Mouse (Mus musculus) hindbrain, embryonic 14.5 days (tissue): ENCODE measurements around the gene A130010J15Rik. TPM values are rescaled to one million over a fixed set of nuclear protein-coding genes. Genes with fewer than 3 reads are reported as not detected.

Source experiments
- ATAC-seq: fragments of 200-750 bp; cut with Nextera tagmentation; 2 replicates; pipeline ENCODE4 v1.8.0; 2017; ENCODE audit warnings: moderate number of reproducible peaks, mild to moderate bottlenecking, moderate TSS enrichment, moderate library complexity; ENCODE audit not compliant: low FRiP score
- DNase-seq: peaks from one replicate; pipeline ENCODE4 v3.0.0-alpha.2; 2015; ENCODE audit warnings: low spot score
- H3K27ac ChIP-seq: fragments of 300-500 bp; sonication (generic); 2 replicates; pipeline ENCODE4 v1.5.1; 2014; ENCODE audit warnings: mild to moderate bottlenecking, moderate library complexity
- H3K27me3 ChIP-seq: fragments of 300-500 bp; sonication (generic); 2 replicates; pipeline ENCODE4 v1.6.1; 2014; ENCODE audit warnings: mild to moderate bottlenecking, low read length, mixed read lengths; ENCODE audit not compliant: control insufficient read depth, insufficient read depth
- H3K36me3 ChIP-seq: fragments of 300-500 bp; sonication (generic); replicated peaks from 2 replicates; pipeline ENCODE4 v1.6.1; 2014; ENCODE audit not compliant: control insufficient read depth, insufficient read depth
- H3K4me1 ChIP-seq: fragments of 300-500 bp; sonication (generic); replicated peaks from 2 replicates; pipeline ENCODE4 v1.6.1; 2014; ENCODE audit warnings: antibody characterized with exemption, low read length, mixed read lengths; ENCODE audit not compliant: control insufficient read depth, insufficient read depth
- H3K4me2 ChIP-seq: fragments of 300-500 bp; sonication (generic); replicated peaks from 2 replicates; pipeline ENCODE4 v1.6.1; 2014; ENCODE audit warnings: mild to moderate bottlenecking, moderate library complexity
- H3K4me3 ChIP-seq: fragments of 300-500 bp; sonication (generic); replicated peaks from 2 replicates; pipeline ENCODE4 v1.5.1; 2014; ENCODE audit warnings: mild to moderate bottlenecking, low read length
- H3K9ac ChIP-seq: fragments of 300-500 bp; sonication (generic); 2 replicates; pipeline ENCODE4 v1.6.1; 2014
- H3K9me3 ChIP-seq: fragments of 300-500 bp; sonication (generic); 2 replicates; pipeline ENCODE4 v1.6.1; 2016; ENCODE audit warnings: low read length; ENCODE audit not compliant: control insufficient read depth
- WGBS: fragments of 180-500 bp; shearing (Covaris S2); extraction: QIAGEN DNeasy Blood & Tissue Kit; methylation state at CpG from one replicate; pipeline ENCODE4 v1.1.7; 2014; 5-methylcytosine and 5-hydroxymethylcytosine counted together
- polyA plus RNA-seq: library from polyadenylated mRNA; unstranded; fragments of >200 nt; fragmentation: Nextera tagmentation; extraction: Ambion mirVana; gene quantifications from 2 replicates; pipeline ENCODE4 v1.2.1, GENCODE M21; 2014

The A130010J15Rik gene
- polyA plus RNA-seq, 1 experiment from 2014 or later: 11.4 TPM

DNA sequence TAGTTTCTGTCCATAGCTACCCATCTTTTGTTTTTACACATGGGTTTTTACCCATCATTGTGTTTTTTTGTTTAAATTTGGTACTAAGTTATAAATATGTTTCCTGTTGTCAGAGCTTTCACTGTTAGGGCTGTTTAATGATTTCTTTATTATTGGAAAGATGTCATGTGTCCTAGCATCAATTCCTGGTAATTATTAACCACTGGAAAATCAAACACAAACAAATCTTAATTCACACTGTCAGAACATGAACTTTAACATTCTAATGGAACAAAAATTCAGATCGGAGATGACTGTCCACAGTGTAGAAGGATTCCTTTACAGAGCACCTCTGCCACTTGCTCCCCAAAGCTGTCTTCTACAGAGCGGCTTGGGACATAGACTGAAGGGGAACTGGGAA lies 37.6 kb downstream of the A130010J15Rik start:
- no peak overlapping the region for H3K27ac ChIP-seq
- no peak for ATAC-seq
- DNase-seq: no peak
- no peaks in the 10 kb centered on the region for H3K36me3 ChIP-seq
- H3K4me1 ChIP-seq: no peaks in the 10 kb centered on the region
- H3K4me2 ChIP-seq: no peak overlapping the region
- no peak overlapping the region for H3K4me3 ChIP-seq
- H3K27me3 ChIP-seq: no peaks in the 10 kb centered on the region
- no peaks in the 10 kb centered on the region for H3K9me3 ChIP-seq
- no peak overlapping the region for H3K9ac ChIP-seq
- WGBS: 97% methylated on average over 2 of the region's 2 CpGs

DNA sequence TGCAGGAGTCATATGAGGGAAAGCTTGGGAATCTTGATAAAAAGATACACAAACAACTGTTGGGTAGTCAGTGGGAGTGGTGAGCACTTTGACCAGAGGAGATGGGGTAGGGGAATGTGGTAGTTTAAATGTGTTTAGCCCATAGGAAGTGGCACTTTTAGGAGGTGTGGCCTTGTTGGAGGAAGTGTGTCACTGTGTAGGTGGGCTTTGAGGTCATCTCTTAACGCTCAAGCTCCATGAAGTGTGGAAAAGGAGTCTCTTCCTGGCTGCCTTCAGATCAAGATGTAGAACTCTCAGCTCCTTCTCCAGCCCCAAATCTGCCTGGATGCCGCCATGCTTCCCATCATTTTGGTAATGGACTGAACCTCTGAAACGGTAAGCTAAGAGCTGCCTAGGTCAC lies 39.7 kb downstream of the A130010J15Rik start, which contains the start of gene Lamb3:
Gene Lamb3 (plus strand): TSS at position 197 of the 400 bp plus-strand sequence.
- Histone ChIP-seq H3K9me3 (no peaks in the 10 kb centered on the region), H3K27ac (no peak within 1 kb of the TSS), H3K4me3 (no peak within 1 kb of the TSS), H3K9ac (no peak within 1 kb of the TSS), H3K4me2 (no peak within 1 kb of the TSS), H3K27me3 (no peaks in the 10 kb centered on the region), H3K36me3 (no peaks in the 10 kb centered on the region), H3K4me1 (no peaks in the 10 kb centered on the region)
- DNase-seq: no peak
- WGBS: 94% methylated on average over 3 of the region's 3 CpGs
- ATAC-seq: no peak

DNA sequence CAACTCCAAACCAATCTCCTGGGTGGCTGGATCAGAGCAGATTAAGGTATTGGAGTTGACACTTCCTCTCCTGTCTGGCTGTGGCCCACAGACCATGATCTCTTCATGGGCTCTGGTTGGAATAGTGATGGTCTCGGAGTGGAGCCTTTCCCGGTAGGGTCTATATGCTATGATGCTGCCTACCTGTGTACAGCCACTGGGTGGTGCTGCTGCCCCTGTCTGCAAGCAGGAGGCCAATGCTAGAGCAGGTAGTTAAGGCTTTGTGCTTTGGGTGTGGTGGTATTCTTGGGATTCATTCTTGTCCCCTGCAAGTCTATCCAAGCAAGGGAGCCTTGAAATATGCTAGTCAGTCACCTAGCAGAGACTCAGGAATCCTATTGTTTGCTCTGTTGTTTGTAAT lies 40.3 kb downstream of the A130010J15Rik start:
- no peak for ATAC-seq
- WGBS: 46% methylated on average over 2 of the region's 2 CpGs
- no peak overlapping the region for H3K9ac ChIP-seq

DNA sequence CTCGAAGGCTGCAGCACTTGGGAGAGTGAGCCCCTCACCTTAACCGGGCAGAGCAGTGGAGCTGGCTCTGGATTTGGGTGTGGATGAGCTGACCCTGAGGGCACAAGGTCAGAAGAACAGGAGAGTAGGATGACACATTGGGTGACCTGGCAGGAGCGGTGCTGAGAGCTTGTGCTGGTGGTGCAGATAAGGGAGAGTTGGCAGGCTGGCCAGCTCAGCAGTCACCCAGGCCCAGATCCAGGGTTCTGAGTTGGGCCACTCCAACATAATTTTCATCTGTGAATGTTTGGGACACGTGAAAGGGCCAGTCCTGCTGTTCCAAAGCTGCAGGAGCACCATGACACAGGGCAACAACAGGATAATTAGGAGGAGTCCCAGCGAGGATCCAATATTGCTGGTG lies 43.5 kb downstream of the A130010J15Rik start:
- H3K4me2 ChIP-seq: no peak overlapping the region
- ATAC-seq: no peak
- no peak overlapping the region for H3K27ac ChIP-seq
- H3K4me1 ChIP-seq: no peaks in the 10 kb centered on the region
- H3K4me3 ChIP-seq: no peak overlapping the region
- no peaks in the 10 kb centered on the region for H3K36me3 ChIP-seq
- no peaks in the 10 kb centered on the region for H3K27me3 ChIP-seq
- DNase-seq: no peak
- H3K9me3 ChIP-seq: no peaks in the 10 kb centered on the region
- 76% methylated on average over 5 of the region's 5 CpGs for whole genome bisulfite sequencing
- no peak overlapping the region for H3K9ac ChIP-seq

More for the DNA sequence above, 40.3 kb downstream of the A130010J15Rik start:
- Histone ChIP-seq H3K27ac (no peak overlapping the region), H3K9me3 (no peaks in the 10 kb centered on the region), H3K4me2 (no peak overlapping the region), H3K4me1 (no peaks in the 10 kb centered on the region), H3K36me3 (no peaks in the 10 kb centered on the region), H3K4me3 (no peak overlapping the region), H3K27me3 (no peaks in the 10 kb centered on the region)
- no peak for DNase-seq

DNA sequence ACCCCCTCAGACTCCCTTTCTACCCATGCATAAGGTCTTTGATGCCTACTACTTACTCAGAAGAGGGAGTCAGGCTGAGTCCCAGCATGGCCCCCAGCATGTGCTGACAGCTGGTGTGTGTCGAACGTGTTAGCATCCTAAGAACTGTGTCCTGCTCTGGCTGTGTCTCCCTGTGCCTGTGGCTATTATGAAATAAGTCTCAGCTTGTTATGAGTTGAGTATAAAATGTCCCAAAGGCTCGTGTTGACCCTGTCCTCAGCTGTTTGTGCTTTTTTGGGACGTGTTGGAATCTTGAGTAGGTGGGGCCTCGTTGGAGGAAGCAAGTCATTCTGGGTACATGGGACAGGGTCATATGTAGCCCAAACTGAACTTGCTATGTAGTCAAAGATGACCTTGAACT lies 46.2 kb downstream of the A130010J15Rik start:
- H3K36me3 ChIP-seq: no peaks in the 10 kb centered on the region
- no peaks in the 10 kb centered on the region for H3K4me1 ChIP-seq
- ATAC-seq: no peak
- H3K9ac ChIP-seq: no peak overlapping the region
- no peak for DNase-seq
- H3K4me2 ChIP-seq: no peak overlapping the region
- H3K4me3 ChIP-seq: no peak overlapping the region
- WGBS: 77% methylated on average over 5 of the region's 5 CpGs
- H3K27ac ChIP-seq: no peak overlapping the region
- no peaks in the 10 kb centered on the region for H3K27me3 ChIP-seq
- no peaks in the 10 kb centered on the region for H3K9me3 ChIP-seq

DNA sequence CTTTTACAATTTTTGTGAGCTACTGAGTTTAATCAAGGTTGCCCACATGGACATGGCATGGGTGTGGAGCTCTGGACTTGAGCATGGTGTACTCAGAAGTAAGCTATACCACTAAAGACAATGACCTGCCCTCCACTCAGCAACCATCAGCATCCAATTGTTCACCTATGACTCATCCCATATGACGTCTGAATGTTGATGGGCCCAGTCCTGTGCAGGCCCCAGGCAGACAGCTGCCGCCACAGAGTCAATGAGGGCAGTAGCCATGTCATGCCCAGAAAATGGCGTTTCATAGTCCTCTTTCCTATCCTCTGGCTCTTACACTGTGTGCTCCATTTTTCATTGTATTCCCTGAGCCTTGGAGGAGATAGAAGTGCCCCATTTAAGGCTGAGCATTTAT lies 48.2 kb downstream of the A130010J15Rik start:
- Histone ChIP-seq H3K4me2 (no peak overlapping the region), H3K9me3 (no peaks in the 10 kb centered on the region), H3K4me1 (no peaks in the 10 kb centered on the region), H3K27ac (no peak overlapping the region), H3K9ac (no peak overlapping the region), H3K27me3 (no peaks in the 10 kb centered on the region), H3K4me3 (no peak overlapping the region), H3K36me3 (no peaks in the 10 kb centered on the region)
- no peak for ATAC-seq
- WGBS: 76% methylated on average over 3 of the region's 3 CpGs
- DNase-seq: no peak

DNA sequence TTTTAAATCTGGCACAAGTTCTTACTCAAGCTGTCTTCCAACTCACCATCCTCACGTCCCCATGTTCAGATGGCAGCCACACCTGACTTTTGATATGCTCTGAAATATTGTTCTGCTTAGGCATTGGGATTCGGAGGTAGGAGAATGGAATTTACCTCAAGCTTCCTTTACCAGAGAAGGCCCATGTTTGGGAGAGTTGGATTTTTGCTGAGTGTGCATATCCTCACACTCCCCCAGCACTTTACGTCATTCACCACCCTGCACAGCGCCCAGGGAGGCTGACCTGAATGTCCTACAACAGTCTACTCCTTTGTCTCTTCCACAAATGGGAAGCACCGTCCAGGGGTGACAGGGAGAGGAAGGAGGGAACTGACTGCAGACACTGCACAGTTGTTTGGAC lies 52.6 kb downstream of the A130010J15Rik start:
- Histone ChIP-seq H3K9ac (no peak overlapping the region), H3K4me2 (no peak overlapping the region), H3K9me3 (no peaks in the 10 kb centered on the region), H3K27ac (no peak overlapping the region), H3K27me3 (no peaks in the 10 kb centered on the region), H3K36me3 (no peaks in the 10 kb centered on the region), H3K4me1 (no peaks in the 10 kb centered on the region), H3K4me3 (no peak overlapping the region)
- ATAC-seq: no peak
- 64% methylated on average over 5 of the region's 5 CpGs for WGBS
- no peak for DNase-seq

DNA sequence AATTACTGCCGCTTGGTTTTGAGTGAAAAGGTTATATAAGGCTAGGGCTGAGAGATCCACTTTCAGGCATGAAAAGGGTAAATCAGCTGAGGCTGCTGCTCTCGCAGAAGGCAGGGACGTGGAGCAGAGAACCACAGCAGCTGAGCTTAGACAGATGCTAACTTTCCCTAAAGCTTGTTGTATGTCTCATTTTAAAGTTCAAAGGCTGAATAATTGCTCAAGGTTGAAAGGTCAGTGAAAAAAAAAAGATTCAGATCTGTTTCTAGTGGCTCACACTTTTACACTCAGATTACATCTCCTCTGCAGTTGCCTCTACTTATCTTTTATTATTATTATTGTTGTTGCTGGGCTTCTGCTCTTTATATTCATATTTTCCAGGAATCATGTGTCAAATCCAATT lies 57.7 kb downstream of the A130010J15Rik start:
- H3K9ac ChIP-seq: no peak overlapping the region
- H3K4me2 ChIP-seq: no peak overlapping the region
- WGBS: 35% methylated on average over 3 of the region's 3 CpGs

DNA sequence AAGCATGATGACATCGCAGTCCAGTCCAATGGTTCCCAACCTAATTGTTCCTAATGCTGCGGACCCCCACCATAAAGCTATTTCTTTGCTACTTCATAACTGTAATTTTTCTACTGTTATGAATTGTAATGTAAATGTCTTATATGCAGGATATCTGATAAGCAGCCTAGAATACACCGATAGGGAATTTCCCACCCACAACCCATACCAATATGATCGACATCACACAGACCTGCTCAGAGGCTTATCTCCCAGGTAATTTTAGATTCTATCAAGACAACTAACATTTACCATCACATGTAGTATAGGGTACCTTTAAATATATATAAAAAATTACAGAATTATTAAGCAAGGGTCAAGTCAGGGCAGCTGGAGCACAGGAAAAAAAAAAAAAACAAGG lies 58.3 kb downstream of the A130010J15Rik start:
- ATAC-seq (no peak), DNase-seq (no peak)
- Histone ChIP-seq H3K9me3 (no peaks in the 10 kb centered on the region), H3K4me1 (no peaks in the 10 kb centered on the region), H3K36me3 (no peaks in the 10 kb centered on the region), H3K27me3 (no peaks in the 10 kb centered on the region), H3K4me2 (no peak overlapping the region), H3K27ac (no peak overlapping the region), H3K4me3 (no peak overlapping the region), H3K9ac (no peak overlapping the region)
- WGBS: 87% methylated on average over 4 of the region's 4 CpGs

More for the DNA sequence above, 57.7 kb downstream of the A130010J15Rik start:
- Histone ChIP-seq H3K4me3 (no peak overlapping the region), H3K9me3 (no peaks in the 10 kb centered on the region), H3K36me3 (no peaks in the 10 kb centered on the region), H3K27ac (no peak overlapping the region), H3K27me3 (no peaks in the 10 kb centered on the region), H3K4me1 (no peaks in the 10 kb centered on the region)
- DNase-seq (no peak), ATAC-seq (no peak)
